Mouse (Mus musculus) forebrain, embryonic 14.5 days (tissue): ENCODE measurements around the gene Gripap1. TPM values are rescaled to one million over a fixed set of nuclear protein-coding genes. Genes with fewer than 3 reads are reported as not detected.

Source experiments
- ATAC-seq: fragments of 200-750 bp; cut with Nextera tagmentation; 2 replicates; pipeline ENCODE4 v1.8.0; 2017; ENCODE audit warnings: mild to moderate bottlenecking, moderate library complexity
- DNase-seq: peaks from one replicate; pipeline ENCODE4 v3.0.0-alpha.2; 2015; ENCODE audit warnings: low spot score
- H3K27ac ChIP-seq: fragments of 300-500 bp; sonication (generic); 2 replicates; pipeline ENCODE4 v1.5.1; 2014; ENCODE audit warnings: low read depth, mild to moderate bottlenecking, control low read depth, low read length, moderate library complexity
- H3K27me3 ChIP-seq: fragments of 300-500 bp; sonication (generic); replicated peaks from 2 replicates; pipeline ENCODE4 v1.6.1; 2014; ENCODE audit warnings: low read length, control low read depth, mixed read lengths; ENCODE audit not compliant: control insufficient read depth, insufficient read depth
- H3K36me3 ChIP-seq: fragments of 300-500 bp; sonication (generic); 2 replicates; pipeline ENCODE4 v1.6.1; 2014; ENCODE audit warnings: low read length, control low read depth; ENCODE audit not compliant: control insufficient read depth, insufficient read depth
- H3K4me1 ChIP-seq: fragments of 300-500 bp; sonication (generic); 2 replicates; pipeline ENCODE4 v1.6.1; 2014; ENCODE audit warnings: antibody characterized with exemption, low read length, control low read depth; ENCODE audit not compliant: control insufficient read depth, insufficient read depth
- H3K4me2 ChIP-seq: fragments of 300-500 bp; sonication (generic); 2 replicates; pipeline ENCODE4 v1.6.1; 2014; ENCODE audit warnings: mild to moderate bottlenecking, control low read depth, low read length
- H3K4me3 ChIP-seq: fragments of 300-500 bp; sonication (generic); 2 replicates; pipeline ENCODE4 v1.5.1; 2014; ENCODE audit warnings: low read depth, low read length, control low read depth
- H3K9ac ChIP-seq: fragments of 300-500 bp; sonication (generic); 2 replicates; pipeline ENCODE4 v1.6.1; 2014; ENCODE audit warnings: mild to moderate bottlenecking, low read length, control low read depth, moderate library complexity
- H3K9me3 ChIP-seq: fragments of 300-500 bp; sonication (generic); replicated peaks from 2 replicates; pipeline ENCODE4 v1.6.1; 2016; ENCODE audit warnings: low read length, control low read depth, mixed read lengths; ENCODE audit not compliant: control insufficient read depth
- WGBS: fragments of 180-500 bp; shearing (Covaris S2); extraction: QIAGEN DNeasy Blood & Tissue Kit; methylation state at CpG from one replicate; pipeline ENCODE4 v1.1.7; 2014; 5-methylcytosine and 5-hydroxymethylcytosine counted together
- polyA plus RNA-seq: library from polyadenylated mRNA; unstranded; fragments of >200 nt; fragmentation: Nextera tagmentation; extraction: Ambion mirVana; gene quantifications from 2 replicates; pipeline ENCODE4 v1.2.1, GENCODE M21; 2014

Gripap1 gene
- polyA plus RNA-seq, 1 experiment from 2014 or later: 44.0 TPM

DNA sequence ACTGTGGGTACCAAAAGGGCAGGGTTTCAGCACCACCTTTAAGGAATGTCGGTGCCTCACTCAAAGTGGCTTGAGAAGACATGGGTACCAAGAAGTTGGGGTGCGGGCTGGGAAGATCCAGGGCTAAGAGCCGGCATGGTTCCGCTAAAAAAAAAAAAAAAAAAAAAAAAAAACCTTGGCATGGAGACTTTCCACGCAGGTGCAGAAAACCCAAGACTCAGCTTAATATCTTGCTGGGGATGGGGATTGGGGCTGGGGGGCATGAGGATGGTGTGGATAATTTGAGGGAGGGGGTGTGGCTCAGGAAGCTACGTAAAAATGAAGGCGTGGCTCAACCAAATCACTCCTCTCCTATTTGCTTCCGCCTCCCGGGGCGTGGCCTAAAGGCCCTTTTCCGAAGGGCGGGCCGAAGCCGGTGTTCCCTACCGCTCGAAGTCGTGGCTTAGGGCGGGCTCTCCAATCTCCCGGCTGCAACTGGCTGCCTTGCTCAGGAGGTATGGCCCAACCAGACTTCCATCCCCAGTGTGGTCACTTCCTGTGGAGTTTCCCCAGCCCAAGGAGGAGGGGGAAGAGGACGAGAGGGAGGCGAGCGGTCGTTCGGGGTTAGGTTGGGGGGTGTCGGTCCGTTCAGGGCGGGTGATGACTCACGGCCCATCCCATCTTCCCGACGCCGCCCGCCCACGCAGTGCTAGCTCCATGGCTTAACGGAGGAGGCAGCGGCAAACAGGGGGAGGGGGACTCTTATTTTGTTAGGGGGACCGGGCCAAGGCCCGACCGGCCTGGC is 27.2 kb upstream of the Gripap1 start, which contains the start of gene Tfe3:
Tfe3 (plus strand) TSS at position 424 of the 784 bp plus-strand sequence.
- 36% methylated on average over 38 of the region's 38 CpGs for WGBS
- H3K27ac ChIP-seq: no peak within 1 kb of the TSS
- H3K4me3 ChIP-seq: peak within 1 kb of the TSS; percentile 53
- peaks cover 7% of the 10 kb centered on the region; the same call in 1 of the 2 replicates for H3K4me1 ChIP-seq
- peak; percentile 95 for DNase-seq
- H3K9ac ChIP-seq: peak within 1 kb of the TSS; percentile 62
- ATAC-seq: peak; percentile 96
- no peaks in the 10 kb centered on the region for H3K9me3 ChIP-seq
- H3K36me3 ChIP-seq: peaks cover 1% of the 10 kb centered on the region; the same call in 1 of the 2 replicates
- no peaks in the 10 kb centered on the region for H3K27me3 ChIP-seq
- peak within 1 kb of the TSS; percentile 63 for H3K4me2 ChIP-seq

DNA sequence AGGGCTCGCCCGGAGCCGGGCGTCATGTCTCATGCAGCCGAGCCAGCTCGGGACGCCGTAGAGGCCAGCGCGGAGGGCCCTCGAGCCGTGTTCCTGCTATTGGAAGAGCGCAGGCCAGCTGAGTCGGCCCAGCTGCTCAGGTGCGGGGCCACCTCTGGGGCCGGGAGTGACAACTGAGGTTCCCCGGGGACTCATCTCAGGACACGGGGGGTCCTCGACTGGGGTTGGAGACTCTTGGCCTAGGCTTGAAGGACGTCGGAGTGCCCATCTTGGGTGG is 26.7 kb upstream of the Gripap1 start:
- H3K27ac ChIP-seq: no peak overlapping the region
- DNase-seq (no peak), ATAC-seq (0 out of 2 replicates have a peak, but pooled peaks have one; percentile 9)
- peaks cover 7% of the 10 kb centered on the region; the same call in 1 of the 2 replicates for H3K4me1 ChIP-seq
- peak overlapping the region; percentile 53 for H3K4me3 ChIP-seq
- H3K9ac ChIP-seq: peak overlapping the region; percentile 62
- H3K27me3 ChIP-seq: no peaks in the 10 kb centered on the region
- WGBS: 28% methylated on average over 21 of the region's 21 CpGs
- no peaks in the 10 kb centered on the region for H3K9me3 ChIP-seq
- H3K36me3 ChIP-seq: peaks cover 6% of the 10 kb centered on the region; the same call in 1 of the 2 replicates
- peak overlapping the region; percentile 63 for H3K4me2 ChIP-seq

DNA sequence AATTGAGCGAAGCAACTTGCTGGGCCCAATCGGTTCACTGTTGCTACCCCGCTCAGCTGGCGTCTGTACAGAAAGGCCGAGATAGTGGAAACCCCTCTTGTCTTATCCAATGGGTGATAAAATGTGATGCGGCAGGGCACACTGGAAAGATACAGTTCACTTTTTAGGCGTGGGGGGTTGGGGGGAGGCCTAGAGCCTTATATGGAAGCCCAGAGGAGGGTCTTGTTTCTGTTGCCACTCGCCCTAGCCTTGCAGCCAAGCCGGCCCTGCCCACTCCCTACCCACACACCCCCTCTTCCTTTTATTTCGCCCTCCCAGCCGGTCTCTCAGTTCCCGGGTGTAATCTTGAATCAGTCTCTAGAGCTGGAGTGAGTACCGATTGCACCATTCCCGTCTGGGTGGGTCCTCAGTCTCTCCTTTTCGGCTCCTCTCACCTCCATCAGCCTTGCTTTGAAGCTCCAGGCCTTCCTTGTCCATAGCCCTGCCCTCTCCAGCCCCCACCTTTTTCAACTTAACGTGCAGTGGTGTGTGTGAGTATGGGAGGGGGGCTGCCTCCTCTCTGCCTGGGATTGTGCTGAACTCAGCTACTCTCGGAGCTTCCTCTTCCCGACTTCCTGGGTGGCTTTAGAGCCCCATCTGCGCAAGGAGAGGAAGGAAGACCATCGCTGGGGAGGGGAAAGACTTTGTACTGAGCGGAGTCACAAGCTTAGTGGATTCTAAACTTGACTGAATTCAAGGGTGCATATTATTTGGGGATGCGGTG is 25.8 kb upstream of the Gripap1 start:
- H3K9me3 ChIP-seq: no peaks in the 10 kb centered on the region
- no peak overlapping the region for H3K27ac ChIP-seq
- no peaks in the 10 kb centered on the region for H3K27me3 ChIP-seq
- DNase-seq (peak; percentile 9), ATAC-seq (no peak)
- WGBS: 26% methylated on average over 22 of the region's 22 CpGs
- H3K36me3 ChIP-seq: peaks cover 9% of the 10 kb centered on the region; the same call in 1 of the 2 replicates
- H3K4me2 ChIP-seq: peak overlapping the region; percentile 63
- H3K4me3 ChIP-seq: peak overlapping the region; percentile 53
- peak overlapping the region; percentile 62 for H3K9ac ChIP-seq
- peaks cover 7% of the 10 kb centered on the region; the same call in 1 of the 2 replicates for H3K4me1 ChIP-seq

DNA sequence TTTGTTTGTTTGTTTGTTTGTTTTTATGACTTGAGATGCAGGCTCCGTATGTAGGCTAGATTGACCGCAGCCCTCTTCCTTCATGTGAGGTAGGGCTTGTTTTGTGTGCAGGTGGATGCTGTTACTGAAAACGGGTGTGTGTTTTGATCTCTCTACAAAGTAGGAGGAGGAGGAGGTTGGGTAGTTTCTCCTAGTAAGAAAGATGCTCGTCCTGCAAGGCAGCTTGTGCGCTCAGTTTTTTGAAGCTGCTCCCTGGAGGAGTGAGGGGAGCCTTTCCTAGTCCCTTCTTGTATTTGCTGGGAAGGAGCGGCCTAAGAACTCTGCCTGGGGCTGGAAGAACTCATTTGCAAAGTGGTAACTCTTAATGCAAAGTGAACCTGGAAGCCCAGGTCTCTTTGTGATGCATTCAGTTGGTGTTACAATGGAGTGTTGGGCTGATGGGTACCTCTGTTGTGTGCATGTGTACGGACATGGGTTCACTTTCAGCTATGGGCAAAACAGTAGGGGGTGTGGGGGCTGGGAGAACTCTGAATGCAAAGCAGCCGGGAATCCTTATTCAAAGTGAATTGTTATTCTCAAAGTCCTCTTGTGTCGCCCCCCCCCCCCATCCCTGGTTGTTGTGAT is 24.8 kb upstream of the Gripap1 start:
- no peaks in the 10 kb centered on the region for H3K27me3 ChIP-seq
- 22% methylated on average over 9 of the region's 9 CpGs for WGBS
- H3K9me3 ChIP-seq: no peaks in the 10 kb centered on the region
- H3K36me3 ChIP-seq: peaks cover 16% of the 10 kb centered on the region; the same call in 1 of the 2 replicates
- H3K9ac ChIP-seq: peak overlapping the region; percentile 62; the same call in 1 of the 2 replicates
- DNase-seq (no peak), ATAC-seq (no peak)
- peak overlapping the region; percentile 53 for H3K4me3 ChIP-seq
- peaks cover 7% of the 10 kb centered on the region; the same call in 1 of the 2 replicates for H3K4me1 ChIP-seq
- peak overlapping the region; percentile 63 for H3K4me2 ChIP-seq
- H3K27ac ChIP-seq: no peak overlapping the region

DNA sequence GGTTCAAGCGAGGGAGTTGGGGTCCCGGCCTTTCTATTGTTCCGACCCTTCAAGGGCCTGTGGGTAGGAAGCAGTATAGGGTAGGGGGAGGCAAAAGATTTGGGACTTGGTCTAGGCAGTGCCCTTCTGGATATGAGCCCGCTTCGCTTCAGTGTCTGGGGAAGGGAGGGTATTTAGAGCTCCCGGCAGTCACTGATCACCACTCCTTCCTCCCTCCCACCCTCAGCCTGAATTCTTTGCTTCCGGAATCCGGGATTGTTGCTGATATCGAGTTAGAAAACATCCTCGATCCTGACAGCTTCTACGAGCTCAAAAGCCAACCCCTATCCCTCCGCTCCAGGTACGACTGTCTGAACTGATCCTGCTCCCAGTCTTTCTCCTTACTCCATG is 24.3 kb upstream of the Gripap1 start:
- no peak for DNase-seq
- peak overlapping the region; percentile 63 for H3K4me2 ChIP-seq
- peaks cover 7% of the 10 kb centered on the region; the same call in 1 of the 2 replicates for H3K4me1 ChIP-seq
- H3K4me3 ChIP-seq: peak overlapping the region; percentile 53
- H3K9me3 ChIP-seq: no peaks in the 10 kb centered on the region
- WGBS: 38% methylated on average over 13 of the region's 13 CpGs
- no peak overlapping the region for H3K27ac ChIP-seq
- no peaks in the 10 kb centered on the region for H3K27me3 ChIP-seq
- no peak for ATAC-seq
- H3K9ac ChIP-seq: peak overlapping the region; percentile 43
- peaks cover 18% of the 10 kb centered on the region; the same call in 1 of the 2 replicates for H3K36me3 ChIP-seq

DNA sequence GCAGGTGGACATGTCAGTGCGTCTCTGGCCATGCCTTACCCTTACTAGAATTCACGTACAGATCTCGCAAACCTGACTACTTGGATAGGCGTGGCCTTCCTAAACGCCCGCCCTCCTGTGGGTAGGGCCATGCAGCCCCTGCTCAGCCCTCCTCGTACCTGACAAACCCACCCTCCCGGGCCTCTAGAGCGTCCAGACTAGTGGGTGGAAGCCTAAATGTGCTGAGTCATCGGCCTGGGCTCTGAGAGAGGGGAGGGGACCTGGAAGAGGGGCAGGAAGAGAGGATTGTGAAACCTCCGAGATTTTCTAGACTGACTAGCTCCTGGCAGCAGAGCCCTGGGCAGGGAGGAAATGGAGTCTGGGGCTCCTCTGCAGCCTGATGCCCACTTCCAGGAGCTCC is 23.8 kb upstream of the Gripap1 start:
- no peaks in the 10 kb centered on the region for H3K9me3 ChIP-seq
- DNase-seq: peak; percentile 31
- peaks cover 7% of the 10 kb centered on the region; the same call in 1 of the 2 replicates for H3K4me1 ChIP-seq
- peak overlapping the region; percentile 63 for H3K4me2 ChIP-seq
- peak; percentile 21; the same call in 1 of the 2 replicates for ATAC-seq
- 28% methylated on average over 11 of the region's 11 CpGs for WGBS
- peaks cover 22% of the 10 kb centered on the region; the same call in 1 of the 2 replicates for H3K36me3 ChIP-seq
- H3K27me3 ChIP-seq: no peaks in the 10 kb centered on the region
- no peak overlapping the region for H3K27ac ChIP-seq
- peak overlapping the region; percentile 43 for H3K9ac ChIP-seq
- peak overlapping the region; percentile 53 for H3K4me3 ChIP-seq

DNA sequence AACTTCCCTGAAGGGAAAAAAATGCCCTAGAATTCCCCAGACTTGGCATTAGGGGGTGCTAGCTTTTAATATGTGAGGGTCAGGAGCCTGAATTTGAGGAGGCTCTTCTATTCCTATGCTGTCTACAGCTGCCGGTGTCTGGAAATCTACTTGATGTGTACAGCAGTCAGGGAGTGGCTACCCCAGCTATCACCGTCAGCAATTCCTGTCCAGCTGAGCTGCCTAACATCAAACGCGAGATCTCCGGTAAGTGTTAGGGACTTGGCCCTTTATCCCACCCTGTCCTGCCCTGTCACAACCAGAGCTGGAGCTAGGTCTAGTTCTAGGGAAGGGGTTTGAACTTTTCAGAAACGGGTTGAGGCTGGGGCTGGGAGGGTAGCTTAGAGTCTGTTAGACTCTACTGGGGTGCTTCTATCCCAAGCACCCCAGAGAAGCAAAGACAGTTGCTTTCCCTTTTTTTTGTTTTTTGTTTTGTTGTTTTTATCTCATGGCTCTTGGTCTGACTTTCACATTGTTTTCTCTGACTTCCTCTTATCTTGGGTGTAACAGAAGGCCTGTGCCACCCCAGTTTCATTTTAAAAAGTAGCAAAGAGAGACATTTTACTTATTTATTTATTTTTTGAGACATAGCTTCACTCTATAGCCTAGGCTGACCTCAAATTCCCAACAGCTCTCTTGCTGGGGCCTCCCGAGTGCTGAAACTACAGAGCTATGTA is 20.1 kb upstream of the Gripap1 start:
- no peak overlapping the region for H3K27ac ChIP-seq
- H3K9me3 ChIP-seq: no peaks in the 10 kb centered on the region
- ATAC-seq (no peak), DNase-seq (no peak)
- H3K4me3 ChIP-seq: no peak overlapping the region
- peaks cover 36% of the 10 kb centered on the region; the same call in 1 of the 2 replicates for H3K36me3 ChIP-seq
- H3K4me1 ChIP-seq: peaks cover 6% of the 10 kb centered on the region; the same call in 1 of the 2 replicates
- WGBS: 92% methylated on average over 7 of the region's 7 CpGs
- no peak overlapping the region for H3K4me2 ChIP-seq
- H3K9ac ChIP-seq: no peak overlapping the region
- H3K27me3 ChIP-seq: no peaks in the 10 kb centered on the region

DNA sequence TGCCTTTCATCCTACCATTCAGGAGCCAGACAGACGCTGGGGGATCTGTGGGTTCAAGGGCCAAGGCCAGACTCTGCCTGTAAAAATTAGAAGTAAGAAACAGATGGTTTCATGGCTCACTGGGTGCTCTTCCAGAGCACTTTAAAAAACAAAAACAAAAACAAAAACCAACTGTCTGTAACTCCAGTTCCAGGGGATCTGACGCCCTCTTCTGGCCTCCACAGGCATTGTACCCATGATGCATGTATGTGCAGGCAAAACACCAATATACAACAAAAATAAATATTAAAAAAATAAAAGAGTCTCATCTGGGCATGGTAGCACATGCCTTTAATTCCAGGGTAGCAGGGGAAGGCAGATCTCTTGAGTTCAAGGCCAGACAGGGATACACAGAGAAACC is 16.8 kb upstream of the Gripap1 start:
- Histone ChIP-seq H3K27ac (no peak overlapping the region), H3K27me3 (no peaks in the 10 kb centered on the region), H3K9ac (no peak overlapping the region), H3K36me3 (peaks cover 30% of the 10 kb centered on the region; the same call in 1 of the 2 replicates), H3K4me2 (no peak overlapping the region), H3K9me3 (no peaks in the 10 kb centered on the region), H3K4me1 (no peaks in the 10 kb centered on the region), H3K4me3 (no peak overlapping the region)
- DNase-seq (peak; percentile 14), ATAC-seq (no peak)
- 40% methylated on average over 2 of the region's 2 CpGs for WGBS
